Mouse (Mus musculus): ENCODE data around the gene Hoxc9.

Gene Hoxc9

GRCm38 (mm10) chr15:102976631-102977422, 588 bp downstream of the Hoxc9 start:
- DNase-seq (ENCODE audit: low spot score in 2 of 2), result no peak

DNA sequence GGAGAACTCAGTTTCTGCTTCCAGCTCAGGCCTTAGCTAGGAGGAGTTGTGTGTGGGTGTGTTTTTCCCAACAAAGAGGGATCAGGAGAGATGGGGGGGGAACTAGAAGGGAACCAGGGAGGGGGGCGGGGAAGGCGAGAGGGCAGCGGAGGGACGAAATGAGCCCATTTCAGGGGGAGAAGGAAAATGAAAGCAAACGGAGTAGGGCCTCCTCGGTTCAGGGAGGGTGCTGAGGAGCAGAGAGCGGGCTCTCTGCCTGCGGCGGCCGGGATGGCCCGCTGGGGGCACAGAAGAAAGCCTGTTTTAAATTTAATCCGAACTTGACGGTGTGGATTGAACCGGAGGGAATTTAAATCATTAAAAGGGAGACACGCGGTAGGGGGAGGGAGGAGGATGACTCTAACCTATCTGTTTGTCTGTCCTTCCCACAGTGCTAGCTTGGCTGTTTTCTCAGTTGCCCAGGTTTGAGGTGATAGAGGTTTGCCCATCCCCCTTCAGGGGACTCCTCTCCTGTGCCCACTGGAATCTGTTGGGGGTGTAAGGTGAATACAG, 1.3 kb downstream of the Hoxc9 start:
- no peak for DNase-seq (ENCODE audit: low spot score in 2 of 2)

- DNase-seq (ENCODE audit: low spot score in 2 of 2), result no peak
Measured at GRCm38 (mm10) chr15:102978615-102979515, 2.6 kb downstream of the Hoxc9 start.

DNA sequence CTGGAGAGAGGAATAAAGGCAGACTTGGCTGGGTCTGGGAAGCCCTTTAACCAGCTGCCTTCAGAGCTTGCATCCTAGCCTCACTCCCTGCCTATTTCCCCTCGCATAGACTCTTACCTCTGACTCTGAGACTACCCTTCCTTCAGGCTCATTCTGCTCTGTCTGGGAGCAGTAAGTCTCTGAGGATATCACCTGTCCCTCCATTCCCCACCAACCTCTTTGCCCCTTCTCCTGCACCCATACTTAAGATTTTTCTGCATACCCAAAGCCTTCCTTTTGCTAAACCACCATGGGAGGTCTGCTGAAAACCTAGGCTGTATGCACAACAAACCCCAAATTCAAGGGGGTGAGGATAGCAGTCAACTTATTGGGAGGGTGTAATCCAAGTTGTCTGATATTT, 3.7 kb downstream of the Hoxc9 start:
- DNase-seq (ENCODE audit: low spot score in 2 of 2), result no peak

DNA sequence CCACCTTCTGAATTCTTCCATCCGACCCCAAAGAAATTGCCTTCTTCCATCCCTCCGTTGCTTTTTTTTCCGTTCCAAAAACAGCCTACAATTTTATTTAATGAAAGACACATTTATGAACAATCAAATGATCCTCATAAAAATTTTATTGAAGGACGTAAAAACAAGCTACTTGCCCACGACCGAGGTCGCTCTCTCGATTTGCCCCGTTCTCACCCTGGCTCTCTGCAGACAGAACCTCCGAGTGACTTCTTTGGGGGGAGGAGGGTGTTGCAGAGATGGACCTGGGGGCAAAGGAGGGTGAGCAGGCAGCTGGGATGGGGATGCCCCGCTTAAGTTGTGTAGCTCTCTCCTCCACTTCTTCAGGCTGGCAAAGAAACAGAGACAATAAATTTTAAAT, 4.1 kb downstream of the Hoxc9 start:
- DNase-seq (ENCODE audit: low spot score in 2 of 2), result no peak

DNA sequence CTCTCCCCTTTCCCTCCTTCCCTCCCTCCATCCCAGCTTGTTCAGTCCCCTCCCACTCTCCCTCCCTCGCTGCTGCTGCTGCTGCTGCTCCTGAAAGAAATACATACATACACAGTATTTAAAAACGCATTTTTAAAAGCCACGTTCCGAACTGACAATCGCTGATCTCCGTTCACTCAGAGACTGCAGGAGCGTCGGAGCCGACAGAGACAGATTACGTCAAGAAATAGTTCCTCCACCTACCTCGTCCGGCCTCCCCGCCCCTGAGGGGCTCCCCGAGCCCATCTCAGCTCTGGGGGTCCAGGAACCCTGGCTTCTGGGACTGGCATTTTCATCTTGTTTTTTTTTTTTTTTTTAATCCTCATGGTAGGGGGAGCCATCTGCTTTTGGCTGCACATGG, 4.7 kb downstream of the Hoxc9 start:
- DNase-seq (ENCODE audit: low spot score in 2 of 2), result no peak

GRCm38 (mm10) chr15:102981379-102982288, 5.4 kb downstream of the Hoxc9 start:
- DNase-seq (ENCODE audit: low spot score in 2 of 2), result no peak

DNA sequence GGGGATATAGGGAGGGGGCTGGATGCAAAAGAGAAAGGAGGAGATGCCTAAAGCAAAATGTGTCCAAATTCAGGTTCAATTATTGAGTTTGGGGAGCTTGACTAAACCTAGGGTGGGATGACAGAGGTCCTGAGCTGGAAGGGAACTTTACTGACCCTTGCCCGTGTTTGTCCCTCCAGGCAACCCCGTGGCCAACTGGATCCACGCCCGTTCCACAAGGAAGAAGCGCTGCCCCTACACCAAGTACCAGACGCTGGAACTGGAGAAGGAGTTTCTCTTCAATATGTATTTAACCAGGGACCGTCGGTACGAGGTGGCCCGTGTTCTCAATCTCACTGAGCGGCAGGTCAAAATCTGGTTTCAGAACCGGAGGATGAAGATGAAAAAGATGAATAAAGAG, 7.5 kb downstream of the Hoxc9 start:
- no peak for DNase-seq (ENCODE audit: low spot score in 2 of 2)

DNA sequence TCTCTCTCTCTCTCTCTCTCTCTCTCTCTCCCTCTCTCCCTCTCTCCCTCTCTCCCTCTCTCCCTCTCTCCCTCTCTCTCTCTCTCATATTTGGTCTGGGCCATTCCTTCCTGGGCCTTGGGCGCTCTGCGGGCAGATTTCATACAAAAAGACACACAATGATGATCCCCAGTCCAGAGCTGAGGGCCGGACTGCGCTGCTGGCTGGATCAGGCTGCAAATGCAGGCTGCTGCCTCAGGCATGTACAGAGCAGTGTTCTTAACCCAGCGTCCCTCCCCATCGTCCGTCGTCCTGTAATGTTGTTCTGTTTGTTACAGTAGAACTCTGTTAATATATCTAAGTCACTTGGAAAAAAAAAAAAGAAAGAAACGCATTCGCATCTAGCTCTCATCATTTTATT, 8.3 kb downstream of the Hoxc9 start:
- no peak for DNase-seq (ENCODE audit: low spot score in 2 of 2)

GRCm38 (mm10) chr15:102984925-102985324, 8.7 kb downstream of the Hoxc9 start:
- no peak for DNase-seq (ENCODE audit: low spot score in 2 of 2)

- peak; percentile 86 to 93 for DNase-seq (ENCODE audit: low spot score in 2 of 2)
Measured at GRCm38 (mm10) chr15:102987124-102987833, 11.0 kb downstream of the Hoxc9 start.

GRCm38 (mm10) chr15:102988078-102988477, 11.8 kb downstream of the Hoxc9 start:
- no peak for DNase-seq (ENCODE audit: low spot score in 2 of 2)

- no peak for DNase-seq (ENCODE audit: low spot score in 2 of 2)
Measured at GRCm38 (mm10) chr15:102990461-102991397, 14.5 kb downstream of the Hoxc9 start, which contains the start of gene Hoxc8. Gene Hoxc8, plus strand, starts transcription at chr15:102990607.

- no peak for DNase-seq (ENCODE audit: low spot score in 2 of 2)
Measured at GRCm38 (mm10) chr15:102991782-102992181, 15.5 kb downstream of the Hoxc9 start.

DNA sequence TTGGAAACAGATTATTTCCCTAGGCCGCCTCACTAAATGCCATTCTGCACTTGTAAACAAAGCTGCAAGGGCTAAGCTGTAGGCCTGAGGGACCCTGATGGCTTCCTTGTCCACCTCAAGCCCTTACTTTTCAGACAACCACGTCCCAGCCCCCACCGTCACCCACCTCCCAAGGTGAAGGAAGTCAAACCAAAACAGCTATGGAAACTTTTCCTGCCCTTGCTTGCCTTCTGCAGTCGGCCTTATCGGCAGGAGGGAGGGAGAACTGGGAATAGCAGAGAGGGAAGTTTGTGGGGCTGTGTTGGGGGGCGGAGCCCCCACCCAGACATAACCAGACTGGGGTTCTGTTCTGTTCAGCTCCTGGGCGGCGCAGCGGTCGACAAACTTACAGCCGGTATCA, 16.0 kb downstream of the Hoxc9 start:
- DNase-seq (ENCODE audit: low spot score in 2 of 2), result no peak

- DNase-seq (ENCODE audit: low spot score in 2 of 2), result no peak
Measured at GRCm38 (mm10) chr15:102992863-102993262, 16.6 kb downstream of the Hoxc9 start.

DNA sequence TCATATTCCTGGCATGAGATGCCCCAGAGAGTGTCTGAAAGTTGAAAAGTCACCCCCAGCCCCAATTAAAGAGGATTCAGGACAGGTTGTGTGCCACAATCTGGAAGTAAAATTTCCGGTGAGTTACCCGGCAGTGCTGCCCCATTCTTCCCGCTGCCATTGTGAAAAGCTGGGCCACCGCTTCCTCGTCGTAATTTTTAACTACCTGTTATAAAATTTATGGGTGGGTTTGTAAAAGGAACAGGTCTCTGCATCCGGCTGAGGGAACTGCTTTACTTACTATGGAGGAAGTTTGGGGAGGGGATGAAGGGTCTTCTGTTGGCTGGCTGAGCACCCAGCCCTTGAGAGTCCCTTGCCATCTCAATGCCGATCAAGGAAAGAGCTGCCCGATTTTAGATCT, 20.3 kb downstream of the Hoxc9 start:
- DNase-seq (ENCODE audit: low spot score in 2 of 2), result no peak

GRCm38 (mm10) chr15:102997431-102997830, 21.2 kb downstream of the Hoxc9 start:
- no peak for DNase-seq (ENCODE audit: low spot score in 2 of 2)

DNA sequence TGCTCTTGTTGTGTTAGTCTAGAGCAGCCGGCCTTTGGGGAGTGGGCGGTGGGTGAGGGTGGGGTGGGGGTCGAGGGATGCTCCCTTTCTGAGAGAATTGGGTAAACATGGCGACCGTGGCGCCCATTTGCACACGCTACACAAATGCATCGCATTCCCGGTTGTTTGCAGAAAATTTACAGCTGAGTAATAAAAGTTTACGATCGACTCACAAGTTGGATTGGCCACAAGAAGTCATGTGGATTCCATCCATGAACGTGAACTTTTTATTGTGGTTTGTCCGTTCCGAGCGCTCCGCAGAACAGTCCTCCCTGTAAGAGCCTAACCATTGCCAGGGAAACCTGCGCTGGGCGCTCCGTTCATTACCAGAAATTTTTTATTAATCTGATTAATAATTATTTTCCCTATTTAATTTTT, 21.7 kb downstream of the Hoxc9 start, which contains the start of gene Hoxc6:
TSS of gene Hoxc6 (plus strand) at position 319 of the 417 bp plus-strand sequence.
- no peak for DNase-seq (ENCODE audit: low spot score in 2 of 2)
